Mouse (Mus musculus) activated CD4-positive, CD25-positive, alpha-beta regulatory T cell, adult 4 months (primary cell): ENCODE results near the gene Mmp19. TPM values are rescaled to one million over a fixed set of nuclear protein-coding genes. Genes with fewer than 3 reads are reported as not detected.

Experiments used
- polyA plus RNA-seq, 2 experiments: library from polyadenylated mRNA; unstranded; fragments of 100-300 nt; shearing (Covaris generic); gene quantifications; one replicate each; pipeline ENCODE4 v1.2.1; 2017

Mmp19 gene
- polyA plus RNA-seq, 2 experiments from 2014 or later = not detected

Other genes starting within 250 kb of the Mmp19 start
- gene Zc3h10, start 243.1 kb upstream of the Mmp19 start, polyA plus RNA-seq = 10 to 100 TPM in 1 of 2 experiments, 1 to 10 TPM in 1; 6.4 to 10.1 TPM
- 1,000 to 10,000 TPM; 5,950 to 7,803 TPM for gene Rpl41, start 241.6 kb upstream of the Mmp19 start, polyA plus RNA-seq
- 100 to 1,000 TPM; 136 to 160 TPM for gene Pa2g4, start 224.9 kb upstream of the Mmp19 start, polyA plus RNA-seq
- gene Erbb3, start 201.3 kb upstream of the Mmp19 start, polyA plus RNA-seq = 1 to 10 TPM; 4.1 to 4.2 TPM
- 1,000 to 10,000 TPM; 1,759 to 1,796 TPM for gene Rps26, start 164.2 kb upstream of the Mmp19 start, polyA plus RNA-seq
- 100 to 1,000 TPM; 103 to 107 TPM for gene Ikzf4, start 144.9 kb upstream of the Mmp19 start, polyA plus RNA-seq
- gene Suox, start 116.8 kb upstream of the Mmp19 start, polyA plus RNA-seq = 10 to 100 TPM; 15.3 to 17.9 TPM
- gene Rab5b, start 94.6 kb upstream of the Mmp19 start, polyA plus RNA-seq = 10 to 100 TPM; 50.7 to 59.5 TPM
- 1 to 10 TPM; 2.6 to 5.7 TPM for gene Pmel, start 86.7 kb upstream of the Mmp19 start, polyA plus RNA-seq
- 10 to 100 TPM; 24.0 to 29.2 TPM for gene Cdk2, start 85.9 kb upstream of the Mmp19 start, polyA plus RNA-seq
- gene Dgka, start 46.1 kb upstream of the Mmp19 start, polyA plus RNA-seq = 100 to 1,000 TPM; 269 to 295 TPM
- gene Pym1, start 43.0 kb upstream of the Mmp19 start, polyA plus RNA-seq = 10 to 100 TPM; 64.1 to 79.7 TPM
- 10 to 100 TPM; 54.4 to 68.5 TPM for gene Dnajc14, start 13.2 kb downstream of the Mmp19 start, polyA plus RNA-seq
- gene Tmem198b, start 13.5 kb downstream of the Mmp19 start, polyA plus RNA-seq = 1 to 10 TPM; 3.3 to 3.4 TPM
- 100 to 1,000 TPM; 192 to 229 TPM for gene Sarnp, start 26.4 kb downstream of the Mmp19 start, polyA plus RNA-seq
- gene Ormdl2, start 30.7 kb downstream of the Mmp19 start, polyA plus RNA-seq = 10 to 100 TPM; 75.6 to 87.1 TPM
- 1 to 10 TPM; 5.0 to 5.6 TPM for gene Gdf11, start 100.8 kb downstream of the Mmp19 start, polyA plus RNA-seq
- under 1 TPM; 0.69 to 0.92 TPM for gene Cd63, start 110.1 kb downstream of the Mmp19 start, polyA plus RNA-seq
- gene Rdh5, start 132.0 kb downstream of the Mmp19 start, polyA plus RNA-seq = 1 to 10 TPM; 5.7 to 8.9 TPM
- gene Bloc1s1, start 133.1 kb downstream of the Mmp19 start, polyA plus RNA-seq = 100 to 1,000 TPM; 218 to 252 TPM
- gene Itga7, start 142.9 kb downstream of the Mmp19 start, polyA plus RNA-seq = 1 to 10 TPM; 2.9 to 6.1 TPM
- gene Mettl7b, start 170.1 kb downstream of the Mmp19 start, polyA plus RNA-seq = not detected
- gene Olfr9, start 198.5 kb downstream of the Mmp19 start, polyA plus RNA-seq = not detected
- gene Olfr763, start 219.9 kb downstream of the Mmp19 start, polyA plus RNA-seq = not detected
- gene Olfr764-ps1, start 249.0 kb downstream of the Mmp19 start, polyA plus RNA-seq = not detected